Mouse (Mus musculus): ENCODE results near the gene Xbp1.

- no peak for TF ChIP-seq POLR2A (IDR thresholded peaks at IDR 0.05; ENCODE audit: borderline replicate concordance, low read depth, low read length)
- no peak for TF ChIP-seq CTCF (IDR thresholded peaks at IDR 0.05; ENCODE audit: low read depth, low read length)
Measured at GRCm38 (mm10) chr11:5521266-5521515, 732 bp downstream of the Xbp1 start.
